Mouse (Mus musculus): ENCODE measurements around the gene T2. TPM values are rescaled to one million over a fixed set of nuclear protein-coding genes. Genes with fewer than 3 reads are reported as not detected.
A peak's percentile ranks its signal among the peaks of the same experiment; 100 is the strongest.

Gene T2
- polyA plus RNA-seq, 1 experiment from 2014 or later = 2.5 TPM

DNA sequence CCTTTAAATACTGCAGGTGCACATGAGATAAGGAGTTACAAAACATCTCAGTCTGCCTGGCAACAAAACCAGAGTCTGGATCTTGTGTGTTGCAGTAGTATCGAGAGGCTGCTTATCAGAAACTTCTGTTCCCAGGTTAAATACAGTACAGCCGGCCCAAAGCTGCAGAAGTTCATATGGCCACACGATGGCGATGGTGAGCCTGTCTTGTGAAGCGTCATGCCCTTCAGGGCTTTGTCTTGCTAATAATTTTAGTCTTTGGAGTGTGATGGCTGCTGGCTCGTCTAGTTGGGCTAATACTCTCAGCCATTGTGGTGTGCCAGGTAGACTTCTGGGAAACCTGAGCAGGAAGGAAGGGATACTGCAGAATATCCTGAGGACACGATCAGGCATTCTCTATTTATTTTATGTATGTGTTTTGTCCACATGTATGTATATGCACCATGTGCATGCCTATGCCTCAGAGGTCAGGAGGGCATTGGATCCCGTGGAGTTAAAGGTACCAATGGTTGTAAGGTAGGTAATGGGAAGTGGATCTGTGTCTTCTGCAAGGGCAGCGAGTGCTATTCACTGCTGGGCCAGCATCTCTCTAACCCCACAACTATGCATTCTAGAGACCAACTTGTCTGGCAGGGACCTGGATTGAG, 107.8 kb downstream of the T2 start:
- H3K4me1 ChIP-seq (ENCODE audit: control insufficient read depth in 2 of 2, insufficient read depth in 2 of 2, low read length in 2 of 2) = no peaks in the 10 kb centered on the region
- peaks cover 25% of the 10 kb centered on the region for H3K27me3 ChIP-seq (ENCODE audit: control insufficient read depth, insufficient read depth, low read length)
- no peak; the same call in 1 of the 2 replicates for ATAC-seq (ENCODE audit: insufficient number of reproducible peaks, insufficient read depth, low FRiP score, low read depth)
- H3K9ac ChIP-seq (ENCODE audit: low read length) = no peak overlapping the region
- H3K27ac ChIP-seq (replicated peaks in 1 of 2; ENCODE audit: control insufficient read depth in 1 of 2, insufficient read depth in 1 of 2, low read depth in 2 of 2, low read length in 2 of 2) = no peak overlapping the region
- no peak overlapping the region for H3K4me2 ChIP-seq (ENCODE audit: low read length)
- WGBS = 26% methylated on average over 9 of the region's 9 CpGs
- no peaks in the 10 kb centered on the region for H3K9me3 ChIP-seq (ENCODE audit: control insufficient read depth, low read length)
- H3K4me3 ChIP-seq (ENCODE audit: control insufficient read depth in 1 of 2, insufficient read depth in 1 of 2, low read depth in 1 of 2, low read length in 2 of 2) = no peak overlapping the region
- no peaks in the 10 kb centered on the region for H3K36me3 ChIP-seq (ENCODE audit: control insufficient read depth, insufficient read depth, low read length)

DNA sequence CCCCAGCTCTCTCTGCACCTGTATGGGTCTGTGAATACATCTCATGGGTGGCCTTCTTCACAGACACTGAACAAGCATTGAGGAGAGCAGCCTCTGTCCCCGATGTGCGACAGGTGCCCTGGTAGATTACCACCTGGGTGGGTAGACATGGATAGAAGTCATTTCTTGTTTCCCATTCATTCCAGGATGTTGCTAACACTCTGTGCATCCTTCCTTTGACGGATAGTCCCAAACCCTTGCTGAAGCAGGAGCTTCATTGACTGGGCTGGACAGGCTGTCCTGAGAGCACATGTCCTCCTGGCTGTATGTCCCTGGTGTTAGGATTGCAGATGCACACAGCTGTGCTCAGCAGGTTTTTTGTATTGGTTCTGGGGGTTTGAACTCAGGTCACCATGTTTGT, 112.0 kb downstream of the T2 start:
- H3K27ac ChIP-seq (replicated peaks in 1 of 2; ENCODE audit: control insufficient read depth in 1 of 2, insufficient read depth in 1 of 2, low read depth in 2 of 2, low read length in 2 of 2) = no peak overlapping the region
- H3K27me3 ChIP-seq (ENCODE audit: control insufficient read depth, insufficient read depth, low read length) = peaks cover 44% of the 10 kb centered on the region
- H3K9me3 ChIP-seq (ENCODE audit: control insufficient read depth, low read length) = no peaks in the 10 kb centered on the region
- no peaks in the 10 kb centered on the region for H3K36me3 ChIP-seq (ENCODE audit: control insufficient read depth, insufficient read depth, low read length)
- 72% methylated on average over 3 of the region's 3 CpGs for WGBS
- H3K4me2 ChIP-seq (ENCODE audit: low read length) = no peak overlapping the region
- H3K9ac ChIP-seq (ENCODE audit: low read length) = no peak overlapping the region
- no peak for ATAC-seq (ENCODE audit: insufficient number of reproducible peaks, insufficient read depth, low FRiP score, low read depth)
- no peak overlapping the region for H3K4me3 ChIP-seq (ENCODE audit: control insufficient read depth in 1 of 2, insufficient read depth in 1 of 2, low read depth in 1 of 2, low read length in 2 of 2)
- H3K4me1 ChIP-seq (ENCODE audit: control insufficient read depth in 2 of 2, insufficient read depth in 2 of 2, low read length in 2 of 2) = no peaks in the 10 kb centered on the region

DNA sequence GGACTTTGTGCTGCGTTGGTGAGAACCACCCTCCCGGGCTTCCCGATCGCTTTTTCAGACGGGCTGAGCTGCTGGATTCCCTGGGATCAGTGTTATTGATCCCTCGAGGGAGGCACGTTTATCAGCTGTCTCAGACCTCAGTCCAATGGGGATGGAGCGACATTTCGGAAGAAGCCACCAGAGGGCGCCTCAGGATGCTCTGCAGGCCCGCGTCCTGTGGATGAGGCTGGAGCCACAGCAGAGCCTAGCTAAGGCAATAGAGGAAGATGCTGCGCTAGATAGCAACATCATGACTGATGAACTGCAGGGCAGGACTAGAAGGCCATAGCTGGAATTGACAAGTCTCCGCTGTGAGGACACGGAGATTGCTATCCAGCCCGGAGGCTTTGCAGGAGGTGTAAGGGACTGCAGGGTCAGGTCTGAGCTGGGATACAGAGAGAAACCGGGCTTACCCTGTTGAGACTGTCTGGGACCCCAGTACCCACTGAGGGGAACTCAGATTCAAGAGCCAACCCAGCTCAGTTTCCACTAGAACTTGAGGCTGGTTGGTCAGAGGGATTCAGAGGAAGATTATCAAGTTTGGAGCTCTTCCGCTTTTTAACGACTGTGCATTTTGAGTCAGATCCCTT, 113.0 kb downstream of the T2 start:
- ATAC-seq (ENCODE audit: insufficient number of reproducible peaks, insufficient read depth, low FRiP score, low read depth) = peak; percentile 21; the same call in 1 of the 2 replicates
- WGBS = 14% methylated on average over 19 of the region's 19 CpGs
- H3K9me3 ChIP-seq (ENCODE audit: control insufficient read depth, low read length) = no peaks in the 10 kb centered on the region
- H3K4me3 ChIP-seq (ENCODE audit: control insufficient read depth in 1 of 2, insufficient read depth in 1 of 2, low read depth in 1 of 2, low read length in 2 of 2) = no peak overlapping the region
- H3K4me2 ChIP-seq (ENCODE audit: low read length) = no peak overlapping the region
- H3K27ac ChIP-seq (replicated peaks in 1 of 2; ENCODE audit: control insufficient read depth in 1 of 2, insufficient read depth in 1 of 2, low read depth in 2 of 2, low read length in 2 of 2) = no peak overlapping the region
- no peaks in the 10 kb centered on the region for H3K4me1 ChIP-seq (ENCODE audit: control insufficient read depth in 2 of 2, insufficient read depth in 2 of 2, low read length in 2 of 2)
- no peak overlapping the region for H3K9ac ChIP-seq (ENCODE audit: low read length)
- no peaks in the 10 kb centered on the region for H3K36me3 ChIP-seq (ENCODE audit: control insufficient read depth, insufficient read depth, low read length)
- peaks cover 44% of the 10 kb centered on the region for H3K27me3 ChIP-seq (ENCODE audit: control insufficient read depth, insufficient read depth, low read length)

Other genes starting within 250 kb of the T2 start
- gene Gm49673, start 208.2 kb upstream of the T2 start, polyA plus RNA-seq (2014; fragmentation: Nextera tagmentation; extraction: Ambion mirVana) = not detected in 2 replicates
- 39.7 and 43.1 TPM in 2 replicates for gene Rnaset2a, start 207.9 kb upstream of the T2 start, polyA plus RNA-seq (2014; fragmentation: Nextera tagmentation; extraction: Ambion mirVana)
- 24.4 and 27.2 TPM in 2 replicates for gene Fgfr1op, start 190.5 kb upstream of the T2 start, polyA plus RNA-seq (2014; fragmentation: Nextera tagmentation; extraction: Ambion mirVana)
- not detected in 2 replicates for gene Ccr6, start 119.9 kb upstream of the T2 start, polyA plus RNA-seq (2014; fragmentation: Nextera tagmentation; extraction: Ambion mirVana)
- 279 and 284 TPM in 2 replicates for gene Mpc1, start 73.1 kb upstream of the T2 start, polyA plus RNA-seq (2014; fragmentation: Nextera tagmentation; extraction: Ambion mirVana)
- 43.6 and 64.6 TPM in 2 replicates for gene Sft2d1, start 44.9 kb upstream of the T2 start, polyA plus RNA-seq (2014; fragmentation: Nextera tagmentation; extraction: Ambion mirVana)
- gene Prr18, start 18.5 kb upstream of the T2 start, polyA plus RNA-seq (2014; fragmentation: Nextera tagmentation; extraction: Ambion mirVana) = 0.08 TPM in 1 of 2 replicates, not detected in the other
- gene T, start 78.4 kb downstream of the T2 start, polyA plus RNA-seq (2014; fragmentation: Nextera tagmentation; extraction: Ambion mirVana) = 0.28 and 0.38 TPM in 2 replicates
- gene Pde10a, start 169.4 kb downstream of the T2 start, polyA plus RNA-seq (2014; fragmentation: Nextera tagmentation; extraction: Ambion mirVana) = 1.2 and 2.5 TPM in 2 replicates
- gene Gm17087, start 211.0 kb downstream of the T2 start, polyA plus RNA-seq (2014; fragmentation: Nextera tagmentation; extraction: Ambion mirVana) = not detected in 2 replicates

Data from heart, embryonic 14.5 days (tissue).